Mouse (Mus musculus) erythroblast, embryonic 14.5 days (primary cell): ENCODE results near the gene Ak5.

ENCODE experiments used
- GATA1 ChIP-seq: IDR thresholded peaks from 2 replicates; pipeline ENCODE4 v1.6.1; 2012; ENCODE audit warnings: low read length, inconsistent platforms, mixed read lengths
- TAL1 ChIP-seq: IDR thresholded peaks from 3 replicates; pipeline ENCODE4 v1.6.1; 2012; ENCODE audit warnings: low read length, inconsistent platforms, mixed read lengths

GRCm38 (mm10) chr3:152702274-152702843, 34.2 kb upstream of the Ak5 start:
- no peak for TF ChIP-seq TAL1
- TF ChIP-seq GATA1, result no peak
